Mouse (Mus musculus) embryonic facial prominence, embryonic 10.5 days (tissue): Measurements from ENCODE around the gene Rsrp1. TPM values are rescaled to one million over a fixed set of nuclear protein-coding genes. Genes with fewer than 3 reads are reported as not detected.

ENCODE experiments used
- DNase-seq: peaks from one replicate; pipeline ENCODE4 v3.0.0-alpha.2; 2017; ENCODE audit warnings: low spot score
- H3K27ac ChIP-seq: fragments of 300-500 bp; sonication (generic); replicated peaks from 2 replicates; pipeline ENCODE4 v1.5.1; 2016; ENCODE audit warnings: mild to moderate bottlenecking
- H3K27me3 ChIP-seq: fragments of 300-500 bp; sonication (generic); replicated peaks from 2 replicates; pipeline ENCODE4 v1.6.1; 2016; ENCODE audit warnings: low read depth, mild to moderate bottlenecking; ENCODE audit not compliant: poor library complexity, severe bottlenecking
- H3K36me3 ChIP-seq: fragments of 300-500 bp; sonication (generic); replicated peaks from 2 replicates; pipeline ENCODE4 v1.6.1; 2016; ENCODE audit warnings: mild to moderate bottlenecking, moderate library complexity
- H3K4me1 ChIP-seq: fragments of 300-500 bp; sonication (generic); 2 replicates; pipeline ENCODE4 v1.6.1; 2016
- H3K4me3 ChIP-seq: fragments of 300-500 bp; sonication (generic); 2 replicates; pipeline ENCODE4 v1.5.1; 2016; ENCODE audit warnings: mild to moderate bottlenecking, moderate library complexity
- H3K9me3 ChIP-seq: fragments of 300-500 bp; sonication (generic); 2 replicates; pipeline ENCODE4 v1.6.1; 2016; ENCODE audit warnings: mild to moderate bottlenecking
- WGBS: fragments of 180-500 bp; shearing (Covaris S2); methylation state at CpG from one replicate; pipeline ENCODE4 v1.1.7; 2016; 5-methylcytosine and 5-hydroxymethylcytosine counted together
- polyA plus RNA-seq: library from polyadenylated mRNA; unstranded; fragments of >200 nt; fragmentation: Nextera tagmentation; extraction: Ambion mirVana; gene quantifications from 2 replicates; pipeline ENCODE4 v1.2.1, GENCODE M21; 2016

The Rsrp1 gene
- polyA plus RNA-seq, 1 experiment from 2014 or later: 353 TPM

GRCm38 (mm10) chr4:134954461-134954860 is 31.1 kb downstream of the Rsrp1 start:
- 33% methylated on average over 15 of the region's 15 CpGs for WGBS
- peak; percentile 23 for DNase-seq
- peaks cover 35% of the 10 kb centered on the region for H3K27me3 ChIP-seq
- peaks cover 24% of the 10 kb centered on the region for H3K4me1 ChIP-seq
- 0 out of 2 replicates have a peak overlapping the region, but pooled peaks have one; percentile 30 for H3K27ac ChIP-seq
- no peaks in the 10 kb centered on the region for H3K36me3 ChIP-seq
- no peak overlapping the region for H3K4me3 ChIP-seq
- H3K9me3 ChIP-seq: no peaks in the 10 kb centered on the region

- Histone ChIP-seq H3K4me3 (no peak overlapping the region), H3K9me3 (no peaks in the 10 kb centered on the region), H3K27me3 (peaks cover 35% of the 10 kb centered on the region), H3K4me1 (peaks cover 24% of the 10 kb centered on the region), H3K36me3 (no peaks in the 10 kb centered on the region), H3K27ac (no peak overlapping the region)
- 96% methylated on average over 2 of the region's 2 CpGs for WGBS
- no peak for DNase-seq
Measured at GRCm38 (mm10) chr4:134955196-134955595, 31.8 kb downstream of the Rsrp1 start.

GRCm38 (mm10) chr4:134955845-134956244 is 32.5 kb downstream of the Rsrp1 start:
- H3K9me3 ChIP-seq: no peaks in the 10 kb centered on the region
- no peak overlapping the region for H3K27ac ChIP-seq
- WGBS: 78% methylated on average over 3 of the region's 3 CpGs
- peaks cover 17% of the 10 kb centered on the region for H3K4me1 ChIP-seq
- no peak for DNase-seq
- H3K36me3 ChIP-seq: no peaks in the 10 kb centered on the region
- H3K27me3 ChIP-seq: peaks cover 39% of the 10 kb centered on the region
- no peak overlapping the region for H3K4me3 ChIP-seq

- Histone ChIP-seq H3K27me3 (peaks cover 40% of the 10 kb centered on the region), H3K4me1 (peaks cover 14% of the 10 kb centered on the region), H3K4me3 (no peak overlapping the region), H3K27ac (no peak overlapping the region), H3K9me3 (no peaks in the 10 kb centered on the region), H3K36me3 (no peaks in the 10 kb centered on the region)
- peak; percentile 63 for DNase-seq
- WGBS: 28% methylated on average over 3 of the region's 3 CpGs
Measured at GRCm38 (mm10) chr4:134956328-134956727, 32.9 kb downstream of the Rsrp1 start.

GRCm38 (mm10) chr4:134963021-134963776 is 39.8 kb downstream of the Rsrp1 start:
- DNase-seq: peak; percentile 70
- 26% methylated on average over 19 of the region's 19 CpGs for WGBS
- Histone ChIP-seq H3K4me3 (peak overlapping the region; percentile 38; the same call in 1 of the 2 replicates), H3K27me3 (peaks cover 12% of the 10 kb centered on the region), H3K9me3 (no peaks in the 10 kb centered on the region), H3K27ac (no peak overlapping the region), H3K4me1 (peaks cover 8% of the 10 kb centered on the region), H3K36me3 (no peaks in the 10 kb centered on the region)

- Histone ChIP-seq H3K27ac (no peak overlapping the region), H3K27me3 (no peaks in the 10 kb centered on the region; the same call in none of the 2 replicates), H3K36me3 (no peaks in the 10 kb centered on the region), H3K4me3 (no peak overlapping the region), H3K4me1 (peaks cover 13% of the 10 kb centered on the region), H3K9me3 (no peaks in the 10 kb centered on the region)
- 78% methylated on average over 20 of the region's 20 CpGs for WGBS
- DNase-seq: no peak
Measured at GRCm38 (mm10) chr4:134967887-134968604, 44.7 kb downstream of the Rsrp1 start.

- 79% methylated on average over 18 of the region's 18 CpGs for WGBS
- no peaks in the 10 kb centered on the region for H3K9me3 ChIP-seq
Measured at GRCm38 (mm10) chr4:134968605-134968976, 45.2 kb downstream of the Rsrp1 start.

GRCm38 (mm10) chr4:134975261-134975928 is 52.0 kb downstream of the Rsrp1 start:
- DNase-seq: peak; percentile 53
- Histone ChIP-seq H3K27ac (peak overlapping the region; percentile 41; the same call in 1 of the 2 replicates), H3K36me3 (no peaks in the 10 kb centered on the region), H3K4me1 (peaks cover 23% of the 10 kb centered on the region), H3K9me3 (no peaks in the 10 kb centered on the region), H3K27me3 (no peaks in the 10 kb centered on the region), H3K4me3 (no peak overlapping the region)
- 20% methylated on average over 14 of the region's 14 CpGs for WGBS

More at GRCm38 (mm10) chr4:134968605-134968976, 45.2 kb downstream of the Rsrp1 start:
- no peak overlapping the region for H3K4me3 ChIP-seq
- no peak overlapping the region for H3K27ac ChIP-seq
- peaks cover 9% of the 10 kb centered on the region; the same call in 1 of the 2 replicates for H3K4me1 ChIP-seq
- no peaks in the 10 kb centered on the region for H3K36me3 ChIP-seq
- no peaks in the 10 kb centered on the region; the same call in none of the 2 replicates for H3K27me3 ChIP-seq
- no peak for DNase-seq

- Histone ChIP-seq H3K36me3 (no peaks in the 10 kb centered on the region), H3K4me1 (peaks cover 25% of the 10 kb centered on the region), H3K27ac (no peak overlapping the region), H3K4me3 (no peak overlapping the region), H3K9me3 (no peaks in the 10 kb centered on the region), H3K27me3 (no peaks in the 10 kb centered on the region)
- 86% methylated on average over 4 of the region's 4 CpGs for WGBS
- DNase-seq: no peak
Measured at GRCm38 (mm10) chr4:134975929-134976308, 52.5 kb downstream of the Rsrp1 start.

Other genes starting within 250 kb of the Rsrp1 start
- 2.6 and 2.8 TPM in 2 replicates for gene Man1c1, start 219.3 kb upstream of the Rsrp1 start, polyA plus RNA-seq
- gene Ldlrap1, start 155.6 kb upstream of the Rsrp1 start, polyA plus RNA-seq: 15.8 and 17.4 TPM in 2 replicates
- gene Maco1, start 70.2 kb upstream of the Rsrp1 start, polyA plus RNA-seq: 38.9 and 42.5 TPM in 2 replicates
- gene Rhd, start 59.1 kb upstream of the Rsrp1 start, polyA plus RNA-seq: 8.2 and 11.2 TPM in 2 replicates
- gene Tmem50a, start 8.6 kb upstream of the Rsrp1 start, polyA plus RNA-seq: 127 and 133 TPM in 2 replicates
- gene Syf2, start 7.3 kb downstream of the Rsrp1 start, polyA plus RNA-seq: 65.2 and 65.9 TPM in 2 replicates
- 0.04 TPM in 2 replicates for gene Runx3, start 197.1 kb downstream of the Rsrp1 start, polyA plus RNA-seq